Mouse (Mus musculus) urinary bladder, postnatal 36 days (tissue): ENCODE measurements around the gene Ugt1a5.
"Not testable (repeated sequence)": the region's sequence is repeated elsewhere in the genome, so short reads cannot be mapped to it uniquely, and the experiment has no call there.

ENCODE experiments used
- DNase-seq, 2 experiments: peaks; one replicate each; pipeline ENCODE4 v3.0.0; 2022; ENCODE audit warnings: low spot score in 2 of 2, mixed read lengths in 1 of 2

The Ugt1a5 gene

DNA sequence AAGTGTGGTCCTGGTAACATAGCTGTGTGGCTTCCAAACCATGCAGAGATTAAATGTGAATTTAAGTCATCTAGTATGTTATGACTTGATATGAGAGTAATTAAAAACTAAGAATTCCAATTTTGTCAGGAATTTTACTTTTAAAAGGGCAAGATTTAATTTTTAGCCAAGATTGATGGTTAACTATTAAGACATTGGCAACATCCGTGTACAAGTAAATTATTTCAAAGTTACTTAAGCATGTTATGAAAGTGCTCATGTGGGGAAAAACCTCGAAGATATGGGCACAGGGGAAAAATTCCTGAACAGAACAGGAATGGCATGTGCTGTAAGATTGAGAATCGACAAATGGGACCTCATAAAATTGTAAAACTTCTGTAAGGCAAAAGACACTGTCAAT lies 31.6 kb downstream of the Ugt1a5 start:
- no peak for DNase-seq

DNA sequence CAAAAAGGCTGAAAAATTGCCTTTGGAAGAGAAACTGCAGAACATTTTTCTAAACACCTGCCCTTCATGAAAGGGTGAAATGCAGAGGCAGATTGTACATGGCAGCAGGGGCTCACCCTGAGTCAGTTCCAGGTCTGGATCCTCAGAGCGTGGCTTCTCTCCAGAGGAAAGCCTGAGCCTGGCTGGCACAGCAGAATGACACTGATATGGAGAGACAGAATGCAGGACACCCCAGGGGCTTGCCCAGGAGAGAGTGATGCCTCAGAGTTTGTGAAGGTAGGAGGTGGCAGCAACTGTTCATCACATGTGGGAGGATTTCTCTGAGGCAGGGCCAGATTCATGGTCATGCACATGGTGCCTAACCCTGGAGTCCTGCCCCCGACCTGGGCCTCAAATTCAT lies 34.2 kb downstream of the Ugt1a5 start:
- no peak for DNase-seq

DNA sequence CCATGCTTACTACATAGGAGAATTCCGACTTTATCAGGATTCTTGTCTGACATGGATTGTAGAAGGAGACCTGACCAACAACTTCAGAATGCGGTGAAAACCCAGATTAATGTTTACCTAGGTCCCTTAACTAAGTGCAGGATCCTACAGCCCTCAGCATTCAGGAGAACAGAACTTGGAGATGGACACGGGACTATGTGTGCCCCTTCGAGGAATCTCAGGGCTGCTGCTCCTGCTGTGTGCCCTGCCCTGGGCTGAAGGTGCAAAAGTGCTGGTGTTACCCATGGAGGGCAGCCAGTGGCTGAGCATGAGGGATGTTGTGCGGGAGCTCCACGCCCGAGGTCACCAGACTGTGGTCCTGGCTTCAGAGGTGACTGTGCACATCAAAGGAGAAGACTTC lies 34.6 kb downstream of the Ugt1a5 start, which contains the start of gene Ugt1a2:
TSS of gene Ugt1a2 (plus strand) at position 146 of the 400 bp plus-strand sequence.
- no peak for DNase-seq

DNA sequence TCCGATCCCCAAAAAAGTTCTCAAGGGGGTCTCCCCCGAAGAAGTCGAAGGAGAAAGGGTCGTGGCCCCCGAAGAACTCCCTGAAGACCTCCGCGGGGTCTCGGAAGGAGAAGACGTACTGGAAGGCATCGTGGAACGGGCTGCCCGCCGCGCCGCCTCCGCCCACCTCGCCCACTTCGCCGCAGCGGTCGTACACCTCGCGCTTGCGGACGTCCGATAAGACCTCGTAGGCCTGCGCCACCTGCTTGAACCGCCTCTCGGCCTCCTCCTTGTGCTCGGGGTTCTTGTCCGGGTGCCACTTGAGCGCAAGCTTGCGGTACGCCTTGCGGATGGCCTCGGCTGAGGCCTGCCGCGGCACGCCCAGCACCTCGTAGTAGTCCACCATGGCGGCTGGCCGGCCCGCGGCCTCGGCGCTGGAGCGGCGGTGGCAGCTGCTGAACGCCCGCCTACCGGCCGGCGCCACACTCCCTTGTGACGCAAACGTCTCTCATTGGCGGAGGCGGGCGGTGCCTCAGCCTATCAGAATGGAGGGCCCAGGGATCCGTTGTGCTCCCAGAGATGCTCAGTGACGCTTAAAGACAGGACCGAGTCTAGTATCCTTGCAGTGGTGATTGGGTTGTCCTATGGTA lies 39.6 kb downstream of the Ugt1a5 start, which contains the start of gene Dnajb3:
TSS of gene Dnajb3 (minus strand) at position 489 of the 629 bp plus-strand sequence.
- DNase-seq: peak in 1 of 2 experiments; percentile 39

DNA sequence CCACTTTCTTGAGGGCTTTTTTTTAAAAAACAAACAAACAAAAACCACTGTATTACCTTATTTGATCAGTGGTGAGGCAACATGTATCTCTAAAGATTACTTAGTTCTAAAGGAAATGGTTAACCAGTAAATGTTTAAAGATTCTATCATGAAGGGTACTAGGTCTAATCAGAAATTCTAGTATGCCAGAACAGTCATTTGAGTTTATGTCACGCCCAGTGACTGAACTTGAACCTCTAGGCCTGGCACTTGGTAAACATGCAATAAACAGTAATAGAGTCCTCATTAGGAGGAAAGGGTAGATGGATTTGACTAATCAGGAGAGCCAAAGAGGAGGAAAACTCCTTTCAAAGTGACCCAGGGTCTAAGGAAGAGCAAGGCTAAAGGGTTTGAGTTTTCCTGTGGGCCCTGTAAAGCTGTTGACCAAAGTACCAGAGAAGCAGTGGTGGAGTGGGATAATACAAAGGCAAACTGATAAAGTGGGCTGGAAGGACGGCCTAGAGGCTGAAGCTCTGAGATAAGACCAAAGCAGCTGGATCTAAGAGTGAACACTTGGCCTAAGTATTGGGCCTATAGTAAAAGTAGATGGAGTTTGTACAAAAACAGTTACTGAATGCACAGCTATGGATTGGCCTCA lies 41.1 kb downstream of the Ugt1a5 start:
- DNase-seq: no peak

DNA sequence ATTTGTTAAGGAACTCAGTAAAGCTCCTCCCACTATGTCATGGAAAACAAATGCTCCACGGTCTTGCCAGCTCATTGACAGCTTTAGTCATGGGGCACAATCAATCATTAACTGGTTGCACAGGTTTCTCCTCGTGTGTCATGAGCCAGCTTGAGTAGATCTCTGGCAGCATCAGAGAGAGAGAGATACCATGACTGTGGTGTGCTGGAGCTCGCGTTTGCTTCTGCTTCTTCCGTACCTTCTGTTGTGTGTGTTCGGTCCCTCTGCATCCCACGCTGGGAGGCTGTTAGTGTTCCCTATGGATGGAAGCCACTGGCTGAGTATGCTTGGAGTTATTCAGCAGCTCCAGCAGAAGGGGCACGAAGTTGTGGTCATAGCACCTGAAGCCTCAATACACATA lies 46.0 kb downstream of the Ugt1a5 start, which contains the start of gene Ugt1a1:
TSS of gene Ugt1a1 (plus strand) at position 148 of the 400 bp plus-strand sequence.
- peak; percentile 73 to 79 for DNase-seq

DNA sequence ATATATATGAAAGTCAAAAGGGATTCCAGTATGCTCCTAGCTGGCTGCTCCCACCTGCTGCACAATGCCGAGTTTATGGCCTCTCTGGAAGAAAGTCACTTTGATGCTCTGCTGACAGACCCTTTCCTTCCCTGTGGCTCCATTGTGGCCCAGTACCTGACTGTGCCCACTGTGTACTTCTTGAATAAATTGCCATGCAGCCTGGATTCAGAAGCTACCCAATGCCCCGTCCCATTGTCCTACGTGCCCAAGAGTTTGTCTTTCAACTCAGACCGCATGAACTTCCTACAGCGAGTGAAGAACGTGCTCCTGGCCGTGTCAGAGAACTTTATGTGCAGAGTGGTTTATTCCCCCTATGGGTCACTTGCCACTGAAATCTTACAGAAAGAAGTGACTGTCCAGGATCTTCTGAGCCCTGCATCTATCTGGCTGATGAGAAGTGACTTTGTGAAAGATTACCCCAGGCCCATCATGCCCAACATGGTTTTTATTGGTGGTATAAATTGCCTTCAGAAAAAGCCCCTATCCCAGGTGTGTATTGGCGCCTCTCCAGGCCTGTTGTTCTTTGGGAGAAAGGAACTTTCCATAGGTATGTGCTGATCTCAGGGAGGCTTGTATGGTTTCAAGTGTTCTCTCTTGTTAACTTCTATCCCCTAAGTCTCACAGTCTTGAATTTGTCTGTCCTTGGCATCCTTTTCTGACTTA lies 46.7 kb downstream of the Ugt1a5 start:
- no peak for DNase-seq

DNA sequence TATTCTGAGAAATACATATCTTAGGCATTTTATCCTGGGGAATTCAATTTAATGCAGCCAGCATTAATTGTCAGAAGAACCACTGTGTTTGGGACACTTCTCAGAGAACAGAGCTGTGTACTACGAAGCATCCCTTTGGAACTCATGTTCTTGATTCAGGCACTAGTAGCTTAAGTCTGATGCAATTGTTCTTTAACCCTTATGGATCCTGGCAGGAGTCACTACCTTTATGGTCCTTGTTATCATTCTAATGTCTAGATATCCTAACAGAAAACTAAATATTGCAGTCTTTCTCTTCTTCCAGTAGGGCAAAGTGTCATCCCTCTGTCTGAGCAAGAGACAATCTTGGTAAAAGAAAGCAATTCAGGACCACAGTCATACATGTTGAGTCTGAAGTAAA lies 47.2 kb downstream of the Ugt1a5 start:
- no peak for DNase-seq

DNA sequence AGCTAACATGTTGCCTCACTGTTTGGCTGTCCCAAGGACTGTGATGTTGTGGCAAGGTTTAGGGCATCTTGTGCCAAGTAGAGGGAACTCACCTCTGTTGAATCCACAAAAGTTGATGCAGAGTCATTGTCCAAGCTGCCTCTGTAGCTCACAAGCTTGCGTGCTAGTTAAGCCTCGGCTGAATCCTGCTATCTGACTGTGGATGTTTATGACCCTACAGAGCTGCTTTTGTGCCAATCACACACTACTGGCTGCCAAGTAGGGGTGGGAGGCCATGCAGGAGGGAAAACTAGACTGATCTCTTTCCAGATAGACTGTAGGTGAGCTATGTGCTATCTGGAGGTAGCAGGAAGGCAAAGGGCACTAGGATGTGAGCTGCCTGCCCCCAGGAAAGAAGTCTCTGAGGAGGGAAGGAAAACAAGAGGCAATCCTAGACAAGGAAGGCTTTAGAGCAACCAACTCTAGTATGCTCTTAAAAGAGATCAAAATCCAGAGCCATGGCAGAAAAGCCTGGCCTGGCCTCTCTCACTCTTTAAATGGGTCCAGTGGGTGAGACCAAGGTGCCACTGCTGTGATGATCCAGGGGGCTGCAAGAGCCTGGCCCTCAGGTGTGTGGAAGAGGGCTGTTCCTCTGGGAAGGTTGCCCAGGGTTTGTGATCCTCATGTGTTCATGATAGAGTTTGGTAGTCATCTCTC lies 48.1 kb downstream of the Ugt1a5 start:
- DNase-seq: no peak

DNA sequence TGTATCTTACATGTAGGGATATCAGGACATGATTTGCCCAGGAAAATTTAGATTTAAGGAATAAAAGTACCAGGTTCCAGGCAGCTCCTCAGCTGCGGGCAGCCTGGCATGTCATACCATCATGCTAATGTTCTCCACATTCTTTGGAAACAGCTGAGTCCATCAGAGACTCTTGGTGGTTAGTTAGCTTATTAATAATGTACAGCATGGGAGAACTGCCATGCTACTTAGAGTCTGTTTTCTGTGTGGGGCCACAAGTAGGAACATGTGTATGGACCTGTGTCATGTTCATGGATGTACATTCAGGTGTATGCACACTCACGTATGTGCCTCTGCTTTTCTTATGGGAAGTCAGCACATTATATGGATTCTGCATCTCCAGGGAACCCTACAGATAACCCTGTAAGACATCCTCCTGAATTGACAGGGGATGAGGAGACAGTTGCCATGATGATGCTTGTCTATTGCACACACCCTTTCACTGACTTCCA lies 48.7 kb downstream of the Ugt1a5 start:
- no peak for DNase-seq

DNA sequence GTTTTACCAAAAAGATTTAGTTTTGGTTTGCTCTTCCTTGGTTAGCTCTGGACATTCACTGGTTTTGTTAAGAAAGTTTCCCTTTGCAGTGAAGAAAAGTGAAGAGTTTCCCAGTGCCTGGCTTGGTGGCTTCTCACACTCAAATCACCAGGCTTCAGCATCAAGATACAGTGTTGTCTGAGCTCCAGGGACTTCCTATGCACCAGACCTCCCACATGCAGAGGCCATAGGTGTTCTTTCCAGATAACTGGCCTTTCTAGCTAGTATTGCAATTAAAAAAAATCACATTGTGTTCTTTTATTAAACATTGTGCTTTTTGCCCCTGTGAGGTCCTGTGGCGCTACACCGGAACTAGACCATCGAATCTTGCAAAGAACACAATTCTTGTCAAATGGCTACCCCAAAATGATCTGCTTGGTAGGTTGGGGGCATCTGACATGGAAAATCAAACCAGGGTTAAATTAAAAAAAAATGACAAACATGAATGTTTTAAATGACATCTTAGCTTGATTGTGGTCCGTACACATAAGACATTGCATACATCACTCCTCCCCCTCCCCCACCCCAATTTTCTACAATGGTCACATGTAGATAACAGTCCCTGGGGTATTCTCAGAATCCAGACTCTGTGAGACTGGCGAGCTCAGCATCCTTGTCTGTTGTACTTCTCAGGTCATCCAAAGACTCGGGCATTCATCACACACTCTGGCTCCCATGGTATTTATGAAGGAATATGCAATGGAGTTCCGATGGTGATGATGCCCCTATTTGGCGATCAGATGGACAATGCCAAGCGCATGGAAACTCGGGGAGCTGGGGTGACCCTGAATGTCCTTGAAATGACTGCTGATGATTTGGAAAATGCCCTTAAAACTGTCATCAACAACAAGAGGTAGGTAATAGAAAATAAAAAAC lies 49.9 kb downstream of the Ugt1a5 start:
- DNase-seq: no peak

DNA sequence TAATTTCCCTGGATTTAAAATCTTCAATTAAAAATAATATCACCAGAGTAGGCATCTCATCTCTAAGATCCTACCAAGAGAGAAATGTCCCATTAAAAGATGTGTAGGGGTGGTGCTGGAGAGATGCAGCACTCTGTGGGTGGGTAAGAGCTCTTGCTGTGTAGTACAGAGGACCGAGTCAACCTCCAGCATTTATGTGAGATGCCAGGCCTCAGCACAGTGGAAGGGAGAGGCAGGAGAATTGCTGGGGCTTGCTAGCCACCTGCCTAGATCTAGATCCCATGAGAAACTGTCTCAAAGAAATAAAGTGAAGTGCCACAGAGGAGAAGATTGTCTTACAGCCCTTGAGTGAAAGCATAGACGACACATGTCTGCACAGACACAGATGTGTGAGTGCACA lies 50.7 kb downstream of the Ugt1a5 start:
- no peak for DNase-seq

DNA sequence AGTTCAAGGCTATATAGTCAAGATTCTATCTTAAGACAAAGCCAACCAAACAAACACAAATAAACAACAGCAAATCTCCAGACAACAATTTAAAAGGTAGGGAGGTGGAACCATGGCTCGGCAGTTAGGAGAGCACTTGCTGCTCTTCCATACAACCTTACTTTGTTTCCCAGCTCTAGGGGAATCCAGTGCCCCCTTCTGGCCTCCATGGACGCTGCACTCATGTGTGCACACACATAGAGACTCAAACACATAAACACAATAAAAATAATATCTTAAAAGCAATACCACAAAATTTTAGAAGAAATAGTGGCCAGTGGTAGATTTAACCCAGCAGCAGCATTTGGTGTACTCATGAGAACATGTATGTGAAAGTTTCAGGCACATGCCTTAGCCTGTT lies 51.3 kb downstream of the Ugt1a5 start:
- DNase-seq: no peak

DNA sequence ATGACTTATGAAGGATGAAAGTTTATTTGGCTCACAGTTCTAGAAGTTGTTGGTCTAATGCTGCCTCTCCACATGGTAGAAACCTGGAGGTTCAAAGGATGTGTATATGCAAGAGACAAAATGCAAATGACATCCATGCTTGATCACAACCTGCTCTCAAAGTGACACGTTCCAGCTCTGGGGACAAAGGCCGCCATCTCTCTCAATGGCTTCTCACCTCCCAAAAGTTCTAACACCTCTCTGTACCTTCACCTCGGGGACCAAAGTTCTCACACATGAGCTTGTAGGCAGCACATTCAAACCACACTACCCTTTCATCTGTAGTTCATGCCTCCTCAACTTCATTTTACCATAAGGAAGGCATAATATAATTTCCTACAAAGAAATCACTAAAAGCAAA lies 51.8 kb downstream of the Ugt1a5 start:
- no peak for DNase-seq

DNA sequence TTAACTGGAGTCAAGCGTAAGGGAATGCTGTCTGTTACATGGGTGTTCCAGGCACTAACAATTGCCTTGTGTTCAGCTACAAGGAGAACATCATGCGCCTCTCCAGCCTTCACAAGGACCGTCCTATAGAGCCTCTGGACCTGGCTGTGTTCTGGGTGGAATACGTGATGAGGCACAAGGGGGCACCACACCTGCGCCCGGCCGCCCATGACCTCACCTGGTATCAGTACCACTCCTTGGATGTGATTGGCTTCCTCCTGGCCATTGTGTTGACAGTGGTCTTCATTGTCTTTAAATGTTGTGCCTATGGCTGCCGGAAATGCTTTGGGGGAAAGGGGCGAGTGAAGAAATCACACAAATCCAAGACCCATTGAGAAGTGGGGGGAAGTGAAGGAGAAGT lies 52.2 kb downstream of the Ugt1a5 start:
- DNase-seq: no peak

DNA sequence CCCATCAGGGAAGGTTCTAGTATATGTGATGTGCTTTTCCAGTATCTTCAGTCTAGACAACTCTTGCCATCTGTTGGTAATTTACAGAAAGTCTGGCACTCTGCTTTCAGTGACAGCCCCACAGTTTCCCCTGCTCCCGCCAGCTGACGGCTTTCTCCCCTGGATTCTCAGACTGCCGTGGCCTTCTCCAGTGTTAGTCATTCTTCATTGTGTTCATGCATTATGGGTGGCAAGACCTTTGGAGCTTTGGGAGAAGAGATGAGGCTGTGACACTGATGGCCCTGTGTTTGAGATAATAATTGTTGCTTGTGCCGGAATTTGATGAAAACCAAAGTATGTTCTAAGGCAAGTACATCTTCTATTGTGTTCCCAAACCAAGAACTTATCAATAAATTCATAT lies 52.8 kb downstream of the Ugt1a5 start:
- DNase-seq: no peak

DNA sequence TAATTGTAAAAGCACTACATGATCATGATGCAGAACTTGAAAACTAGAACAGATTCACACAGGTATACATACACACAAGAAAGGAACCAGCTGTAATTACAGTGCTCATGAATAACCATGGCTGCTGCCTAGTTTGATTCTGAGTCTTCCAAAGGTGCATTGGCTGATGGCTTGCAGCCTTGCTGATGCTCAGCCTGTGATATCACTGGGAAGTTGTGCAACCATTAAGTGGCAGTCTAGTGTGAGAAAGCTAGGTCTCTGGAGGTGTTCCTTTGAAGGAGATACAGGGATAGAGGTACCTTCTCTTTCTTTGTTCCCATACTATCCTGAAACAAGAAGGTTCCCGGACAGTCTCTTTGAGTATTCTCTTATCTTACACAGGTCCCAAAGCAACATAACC lies 53.2 kb downstream of the Ugt1a5 start:
- no peak for DNase-seq

DNA sequence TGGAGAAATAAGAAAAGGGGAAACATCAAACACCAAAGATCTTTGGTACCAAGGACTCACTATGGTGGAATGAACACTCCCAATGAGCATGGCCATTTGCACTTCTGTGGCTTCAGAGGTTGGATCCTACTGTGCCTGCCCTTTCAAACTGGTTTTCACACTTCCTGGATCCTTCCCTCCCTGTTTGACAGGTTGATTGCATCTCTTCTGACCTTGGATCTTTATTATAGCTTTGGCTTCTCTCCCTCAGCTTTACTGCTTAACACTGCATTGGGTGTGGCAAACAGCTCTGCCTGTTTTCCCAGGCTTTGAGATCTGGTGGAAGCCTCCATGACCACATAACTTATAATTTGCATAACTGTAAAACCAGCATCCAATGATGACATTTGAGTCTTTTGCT lies 54.5 kb downstream of the Ugt1a5 start:
- DNase-seq: no peak

DNA sequence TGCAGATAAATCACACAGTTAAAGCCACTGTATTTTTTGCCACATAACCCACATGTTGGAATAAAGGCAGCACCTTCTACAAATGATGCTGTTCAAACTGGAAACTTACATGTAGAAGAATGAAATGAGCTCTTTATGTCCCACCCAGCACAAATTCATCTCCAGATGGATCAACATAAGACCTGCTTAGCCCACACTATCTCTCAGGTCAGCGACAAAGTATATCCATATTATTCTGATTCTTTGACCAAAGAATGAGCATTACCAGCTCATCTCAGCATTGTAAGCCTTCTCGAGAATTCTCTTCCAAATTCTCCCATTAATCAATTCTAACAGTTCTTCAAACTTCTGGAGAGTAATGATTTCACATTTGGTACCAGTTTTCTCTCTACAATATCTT lies 56.4 kb downstream of the Ugt1a5 start:
- no peak for DNase-seq

DNA sequence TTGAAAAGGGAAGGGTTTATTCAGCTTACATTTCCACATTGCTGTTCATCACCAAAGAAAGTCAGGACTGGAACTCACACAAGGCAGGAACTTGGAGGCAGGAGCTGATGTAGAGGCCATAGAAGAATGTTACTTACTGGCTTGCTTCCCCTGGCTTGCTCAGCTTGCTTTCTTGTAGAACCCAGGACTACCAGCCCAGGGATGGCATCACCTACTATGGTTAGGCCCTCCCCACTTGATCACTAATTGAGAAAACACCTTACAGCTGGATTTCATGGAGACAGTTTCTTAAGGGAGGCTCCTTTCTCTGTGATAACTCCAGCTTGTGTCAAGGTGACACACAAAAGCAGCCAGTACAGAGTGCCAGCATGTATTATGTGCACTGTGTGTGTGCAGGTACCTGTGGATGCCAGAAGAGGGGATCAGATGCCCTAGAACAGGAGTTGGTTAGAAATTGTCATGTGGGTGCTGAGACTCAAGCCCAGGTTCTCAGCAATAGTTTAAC lies 57.3 kb downstream of the Ugt1a5 start:
- DNase-seq: not testable (repeated sequence)

DNA sequence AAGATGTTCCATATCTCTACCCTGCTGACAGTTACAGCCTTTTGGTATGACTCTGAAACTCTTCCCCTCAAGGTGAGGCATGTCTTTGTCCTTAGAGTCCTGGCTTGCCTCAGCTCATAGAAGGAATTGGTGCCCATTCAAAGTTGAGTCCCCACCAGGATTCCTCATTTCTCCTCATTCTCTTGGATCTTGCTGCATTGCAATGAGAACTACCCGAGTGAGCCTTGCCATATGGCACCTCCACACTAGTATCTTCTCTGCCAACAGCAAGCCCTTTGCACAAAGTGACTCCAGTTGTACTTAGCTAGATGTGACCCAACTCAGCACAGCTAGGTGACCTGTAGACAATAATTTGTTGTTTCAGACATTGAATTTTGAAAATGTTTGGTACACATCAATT lies 57.8 kb downstream of the Ugt1a5 start:
- no peak for DNase-seq
